Mouse (Mus musculus): Measurements from ENCODE around the gene Spast. TPM values are rescaled to one million over a fixed set of nuclear protein-coding genes. Genes with fewer than 3 reads are reported as not detected.

Spast gene
- polyA plus RNA-seq, 1 experiment, result 9.5 TPM

Other genes with a start within 250 kb of the Spast start
- gene Memo1, start 43.5 kb upstream of the Spast start, polyA plus RNA-seq (2012; fragmentation: generic; extraction: Trizol), result 63.5 TPM
- gene Dpy30, start 15.0 kb upstream of the Spast start, polyA plus RNA-seq (2012; fragmentation: generic; extraction: Trizol), result 117 TPM
- gene Slc30a6, start 56.6 kb downstream of the Spast start, polyA plus RNA-seq (2012; fragmentation: generic; extraction: Trizol), result 18.3 TPM
- gene Nlrc4, start 120.2 kb downstream of the Spast start, polyA plus RNA-seq (2012; fragmentation: generic; extraction: Trizol), result 0.01 TPM
- 21.6 TPM for gene Yipf4, start 150.5 kb downstream of the Spast start, polyA plus RNA-seq (2012; fragmentation: generic; extraction: Trizol)
- 25.5 TPM for gene Birc6, start 189.3 kb downstream of the Spast start, polyA plus RNA-seq (2012; fragmentation: generic; extraction: Trizol)